Mouse (Mus musculus): ENCODE results near the gene Gipc1. TPM values are rescaled to one million over a fixed set of nuclear protein-coding genes. Genes with fewer than 3 reads are reported as not detected.
A peak's percentile ranks its signal among the peaks of the same experiment; 100 is the strongest.

Gipc1 gene
- 198 and 204 TPM in 2 replicates for polyA plus RNA-seq (2016; fragmentation: Nextera tagmentation; extraction: Ambion mirVana)

GRCm38 (mm10) chr8:83652030-83652743, at the start of gene Gipc1:
Gipc1 (plus strand) TSS chr8:83652677.
- peaks cover 22% of the 10 kb centered on the region for H3K4me1 ChIP-seq
- H3K27me3 ChIP-seq, result no peaks in the 10 kb centered on the region
- H3K9me3 ChIP-seq, result no peaks in the 10 kb centered on the region
- H3K4me2 ChIP-seq (replicated peaks), result peak within 1 kb of the TSS; percentile 95
- H3K4me3 ChIP-seq, result peak within 1 kb of the TSS; percentile 85
- H3K36me3 ChIP-seq, result 0 out of 2 replicates have a peak, but pooled peaks cover 4% of the 10 kb centered on the region
- peak within 1 kb of the TSS; percentile 92 for H3K27ac ChIP-seq (replicated peaks)
- peak within 1 kb of the TSS; percentile 82 for H3K9ac ChIP-seq (replicated peaks)
- WGBS, result 4% methylated on average over 50 of the region's 50 CpGs
- ATAC-seq (ENCODE audit: low FRiP score, low read depth), result peak; percentile 96

GRCm38 (mm10) chr8:83607661-83608397, 44.6 kb upstream of the Gipc1 start, which contains the start of the genes Tecr and Dnajb1:
Tecr (minus strand) TSS chr8:83607971.
Dnajb1 (plus strand) TSS chr8:83608193.
- Histone ChIP-seq H3K27ac (replicated peaks) (peak within 1 kb of the TSS; percentile 97), H3K4me3 (peak within 1 kb of the TSS; percentile 84), H3K36me3 (peaks cover 30% of the 10 kb centered on the region), H3K4me1 (peaks cover 27% of the 10 kb centered on the region), H3K9me3 (no peaks in the 10 kb centered on the region), H3K9ac (replicated peaks) (peak within 1 kb of the TSS; percentile 90), H3K27me3 (no peaks in the 10 kb centered on the region), H3K4me2 (replicated peaks) (peak within 1 kb of the TSS; percentile 79)
- peak; percentile 97 for ATAC-seq (ENCODE audit: low FRiP score, low read depth)
- under 1% methylated on average over 65 of the region's 69 CpGs for WGBS

- Histone ChIP-seq H3K27ac (replicated peaks) (peak overlapping the region; percentile 97), H3K4me3 (peak overlapping the region; percentile 84), H3K4me1 (peaks cover 27% of the 10 kb centered on the region), H3K27me3 (no peaks in the 10 kb centered on the region), H3K4me2 (replicated peaks) (peak overlapping the region; percentile 79), H3K36me3 (peaks cover 35% of the 10 kb centered on the region), H3K9me3 (no peaks in the 10 kb centered on the region), H3K9ac (replicated peaks) (peak overlapping the region; percentile 90)
- WGBS, result under 1% methylated on average over 51 of the region's 51 CpGs
- ATAC-seq (ENCODE audit: low FRiP score, low read depth), result peak; percentile 55
Measured at GRCm38 (mm10) chr8:83608398-83608829, 44.1 kb upstream of the Gipc1 start.

GRCm38 (mm10) chr8:83609086-83609485, 43.4 kb upstream of the Gipc1 start:
- ATAC-seq (ENCODE audit: low FRiP score, low read depth), result no peak
- peaks cover 40% of the 10 kb centered on the region for H3K36me3 ChIP-seq
- H3K9ac ChIP-seq (replicated peaks), result peak overlapping the region; percentile 90
- H3K9me3 ChIP-seq, result no peaks in the 10 kb centered on the region
- H3K27me3 ChIP-seq, result no peaks in the 10 kb centered on the region
- H3K4me2 ChIP-seq (replicated peaks), result peak overlapping the region; percentile 79
- peaks cover 27% of the 10 kb centered on the region for H3K4me1 ChIP-seq
- peak overlapping the region; percentile 84 for H3K4me3 ChIP-seq
- WGBS, result 44% methylated on average over 9 of the region's 9 CpGs
- H3K27ac ChIP-seq (replicated peaks), result peak overlapping the region; percentile 97; the same call in 1 of the 2 replicates

GRCm38 (mm10) chr8:83609547-83610180, 42.8 kb upstream of the Gipc1 start:
- Histone ChIP-seq H3K9me3 (no peaks in the 10 kb centered on the region), H3K27ac (replicated peaks) (no peak overlapping the region), H3K27me3 (no peaks in the 10 kb centered on the region), H3K4me3 (peak overlapping the region; percentile 84), H3K36me3 (peaks cover 45% of the 10 kb centered on the region), H3K4me2 (replicated peaks) (peak overlapping the region; percentile 79), H3K4me1 (peaks cover 27% of the 10 kb centered on the region), H3K9ac (replicated peaks) (peak overlapping the region; percentile 90)
- ATAC-seq (ENCODE audit: low FRiP score, low read depth), result no peak
- WGBS, result 95% methylated on average over 10 of the region's 10 CpGs

GRCm38 (mm10) chr8:83611921-83612320, 40.6 kb upstream of the Gipc1 start:
- no peaks in the 10 kb centered on the region for H3K9me3 ChIP-seq
- no peaks in the 10 kb centered on the region for H3K27me3 ChIP-seq
- no peak for ATAC-seq (ENCODE audit: low FRiP score, low read depth)
- no peak overlapping the region for H3K9ac ChIP-seq (replicated peaks)
- no peak overlapping the region for H3K4me2 ChIP-seq (replicated peaks)
- H3K4me1 ChIP-seq, result peaks cover 25% of the 10 kb centered on the region
- 93% methylated on average over 4 of the region's 4 CpGs for WGBS
- H3K4me3 ChIP-seq, result no peak overlapping the region
- H3K36me3 ChIP-seq, result peaks cover 45% of the 10 kb centered on the region
- H3K27ac ChIP-seq (replicated peaks), result no peak overlapping the region

GRCm38 (mm10) chr8:83613695-83614094, 38.8 kb upstream of the Gipc1 start:
- H3K27ac ChIP-seq (replicated peaks), result no peak overlapping the region
- H3K9me3 ChIP-seq, result no peaks in the 10 kb centered on the region
- H3K36me3 ChIP-seq, result peaks cover 45% of the 10 kb centered on the region
- no peak overlapping the region for H3K4me2 ChIP-seq (replicated peaks)
- no peak for ATAC-seq (ENCODE audit: low FRiP score, low read depth)
- H3K27me3 ChIP-seq, result no peaks in the 10 kb centered on the region
- 98% methylated on average over 4 of the region's 4 CpGs for WGBS
- peaks cover 19% of the 10 kb centered on the region for H3K4me1 ChIP-seq
- H3K4me3 ChIP-seq, result no peak overlapping the region
- no peak overlapping the region for H3K9ac ChIP-seq (replicated peaks)

GRCm38 (mm10) chr8:83616625-83617024, 35.9 kb upstream of the Gipc1 start:
- no peak overlapping the region for H3K27ac ChIP-seq (replicated peaks)
- no peak overlapping the region for H3K4me3 ChIP-seq
- 0 out of 2 replicates have a peak, but pooled peaks cover 5% of the 10 kb centered on the region for H3K27me3 ChIP-seq
- H3K4me2 ChIP-seq (replicated peaks), result no peak overlapping the region
- H3K9ac ChIP-seq (replicated peaks), result no peak overlapping the region
- no peaks in the 10 kb centered on the region for H3K4me1 ChIP-seq
- no peak for ATAC-seq (ENCODE audit: low FRiP score, low read depth)
- H3K9me3 ChIP-seq, result no peaks in the 10 kb centered on the region
- H3K36me3 ChIP-seq, result peaks cover 26% of the 10 kb centered on the region

- ATAC-seq (ENCODE audit: low FRiP score, low read depth), result no peak
- Histone ChIP-seq H3K4me3 (no peak overlapping the region), H3K27me3 (0 out of 2 replicates have a peak, but pooled peaks cover 7% of the 10 kb centered on the region), H3K4me1 (no peaks in the 10 kb centered on the region), H3K9ac (replicated peaks) (no peak overlapping the region), H3K4me2 (replicated peaks) (no peak overlapping the region), H3K27ac (replicated peaks) (no peak overlapping the region), H3K9me3 (no peaks in the 10 kb centered on the region), H3K36me3 (peaks cover 22% of the 10 kb centered on the region)
- 85% methylated on average over 2 of the region's 2 CpGs for WGBS
Measured at GRCm38 (mm10) chr8:83617111-83617510, 35.4 kb upstream of the Gipc1 start.

- WGBS, result 88% methylated on average over 2 of the region's 2 CpGs
- no peaks in the 10 kb centered on the region for H3K4me1 ChIP-seq
- no peak for ATAC-seq (ENCODE audit: low FRiP score, low read depth)
- 0 out of 2 replicates have a peak, but pooled peaks cover 7% of the 10 kb centered on the region for H3K27me3 ChIP-seq
- no peak overlapping the region for H3K27ac ChIP-seq (replicated peaks)
- H3K4me3 ChIP-seq, result no peak overlapping the region
- no peak overlapping the region for H3K4me2 ChIP-seq (replicated peaks)
- no peaks in the 10 kb centered on the region for H3K9me3 ChIP-seq
- H3K9ac ChIP-seq (replicated peaks), result no peak overlapping the region
- peaks cover 9% of the 10 kb centered on the region for H3K36me3 ChIP-seq
Measured at GRCm38 (mm10) chr8:83618566-83618965, 33.9 kb upstream of the Gipc1 start.

GRCm38 (mm10) chr8:83619568-83620285, 32.8 kb upstream of the Gipc1 start:
- Histone ChIP-seq H3K9me3 (no peaks in the 10 kb centered on the region), H3K27ac (replicated peaks) (no peak overlapping the region), H3K36me3 (no peaks in the 10 kb centered on the region), H3K4me3 (no peak overlapping the region), H3K4me2 (replicated peaks) (no peak overlapping the region), H3K4me1 (no peaks in the 10 kb centered on the region), H3K9ac (replicated peaks) (no peak overlapping the region), H3K27me3 (0 out of 2 replicates have a peak, but pooled peaks cover 7% of the 10 kb centered on the region)
- ATAC-seq (ENCODE audit: low FRiP score, low read depth), result no peak
- 92% methylated on average over 9 of the region's 9 CpGs for WGBS
